Mouse (Mus musculus): ENCODE results near the gene Cobll1. TPM values are rescaled to one million over a fixed set of nuclear protein-coding genes. Genes with fewer than 3 reads are reported as not detected.
A peak's percentile ranks its signal among the peaks of the same experiment; 100 is the strongest.

The Cobll1 gene
- polyA plus RNA-seq, 1 experiment from 2014 or later, result 19.9 TPM

GRCm38 (mm10) chr2:65126141-65126783, 112.9 kb downstream of the Cobll1 start:
- ATAC-seq, result no peak
- 67% methylated on average over 12 of the region's 12 CpGs for WGBS
- H3K9me3 ChIP-seq, result no peaks in the 10 kb centered on the region
- H3K4me3 ChIP-seq (replicated peaks), result no peak overlapping the region
- H3K9ac ChIP-seq, result no peak overlapping the region
- no peak overlapping the region for H3K4me2 ChIP-seq (replicated peaks)
- 0 out of 2 replicates have a peak, but pooled peaks cover 2% of the 10 kb centered on the region for H3K4me1 ChIP-seq (replicated peaks)
- no peak overlapping the region for H3K27ac ChIP-seq
- no peaks in the 10 kb centered on the region for H3K27me3 ChIP-seq (replicated peaks)
- H3K36me3 ChIP-seq, result 0 out of 2 replicates have a peak, but pooled peaks cover 3% of the 10 kb centered on the region

- Histone ChIP-seq H3K4me2 (replicated peaks) (no peak overlapping the region), H3K27me3 (replicated peaks) (no peaks in the 10 kb centered on the region), H3K27ac (no peak overlapping the region), H3K9me3 (no peaks in the 10 kb centered on the region), H3K4me3 (replicated peaks) (no peak overlapping the region), H3K9ac (no peak overlapping the region), H3K4me1 (replicated peaks) (no peaks in the 10 kb centered on the region), H3K36me3 (0 out of 2 replicates have a peak, but pooled peaks cover 3% of the 10 kb centered on the region)
- 83% methylated on average over 3 of the region's 3 CpGs for WGBS
- no peak for ATAC-seq
Observed at GRCm38 (mm10) chr2:65123702-65124101, 115.5 kb downstream of the Cobll1 start.

DNA sequence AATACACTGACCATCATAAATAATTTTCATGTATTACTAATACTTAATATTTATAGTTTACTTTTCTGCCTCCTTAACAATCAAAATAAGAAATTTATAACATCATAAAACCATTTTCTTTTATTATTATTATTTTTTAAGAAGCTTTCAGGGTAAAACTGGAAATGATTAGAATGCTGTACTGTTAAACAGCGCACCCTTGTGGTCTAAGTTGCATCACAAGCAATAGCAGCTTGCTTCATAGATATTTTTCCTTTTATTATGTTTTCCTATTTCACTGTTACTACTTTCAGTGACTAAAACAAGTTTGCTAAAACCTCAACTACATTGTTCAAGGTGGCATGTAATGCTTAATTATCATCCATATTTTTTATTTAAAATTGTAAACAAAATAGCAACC, 117.8 kb downstream of the Cobll1 start:
- H3K27me3 ChIP-seq (replicated peaks), result no peaks in the 10 kb centered on the region
- no peaks in the 10 kb centered on the region for H3K4me1 ChIP-seq (replicated peaks)
- H3K4me3 ChIP-seq (replicated peaks), result no peak overlapping the region
- H3K36me3 ChIP-seq, result 0 out of 2 replicates have a peak, but pooled peaks cover 5% of the 10 kb centered on the region
- no peak overlapping the region for H3K9ac ChIP-seq
- no peaks in the 10 kb centered on the region for H3K9me3 ChIP-seq
- ATAC-seq, result no peak
- WGBS, result 2% methylated on average over 1 of the region's 1 CpGs
- H3K4me2 ChIP-seq (replicated peaks), result no peak overlapping the region
- H3K27ac ChIP-seq, result no peak overlapping the region

GRCm38 (mm10) chr2:65121012-65121411, 118.2 kb downstream of the Cobll1 start:
- ATAC-seq, result no peak
- Histone ChIP-seq H3K9ac (no peak overlapping the region), H3K36me3 (0 out of 2 replicates have a peak, but pooled peaks cover 5% of the 10 kb centered on the region), H3K27ac (no peak overlapping the region), H3K4me2 (replicated peaks) (no peak overlapping the region), H3K4me1 (replicated peaks) (no peaks in the 10 kb centered on the region), H3K27me3 (replicated peaks) (no peaks in the 10 kb centered on the region), H3K4me3 (replicated peaks) (no peak overlapping the region), H3K9me3 (no peaks in the 10 kb centered on the region)
- 75% methylated on average over 3 of the region's 3 CpGs for WGBS

- Histone ChIP-seq H3K27me3 (replicated peaks) (no peaks in the 10 kb centered on the region), H3K4me1 (replicated peaks) (no peaks in the 10 kb centered on the region), H3K36me3 (0 out of 2 replicates have a peak, but pooled peaks cover 2% of the 10 kb centered on the region), H3K27ac (no peak overlapping the region), H3K9ac (no peak overlapping the region), H3K4me3 (replicated peaks) (no peak overlapping the region), H3K4me2 (replicated peaks) (no peak overlapping the region), H3K9me3 (no peaks in the 10 kb centered on the region)
- WGBS, result 56% methylated on average over 2 of the region's 2 CpGs
- no peak for ATAC-seq
Observed at GRCm38 (mm10) chr2:65120112-65120511, 119.1 kb downstream of the Cobll1 start.

GRCm38 (mm10) chr2:65119667-65120066, 119.5 kb downstream of the Cobll1 start:
- Histone ChIP-seq H3K4me3 (replicated peaks) (no peak overlapping the region), H3K9ac (no peak overlapping the region), H3K36me3 (0 out of 2 replicates have a peak, but pooled peaks cover 2% of the 10 kb centered on the region), H3K4me2 (replicated peaks) (no peak overlapping the region), H3K27ac (no peak overlapping the region), H3K4me1 (replicated peaks) (no peaks in the 10 kb centered on the region), H3K27me3 (replicated peaks) (no peaks in the 10 kb centered on the region), H3K9me3 (no peaks in the 10 kb centered on the region)
- no peak for ATAC-seq
- 73% methylated on average over 8 of the region's 8 CpGs for WGBS

DNA sequence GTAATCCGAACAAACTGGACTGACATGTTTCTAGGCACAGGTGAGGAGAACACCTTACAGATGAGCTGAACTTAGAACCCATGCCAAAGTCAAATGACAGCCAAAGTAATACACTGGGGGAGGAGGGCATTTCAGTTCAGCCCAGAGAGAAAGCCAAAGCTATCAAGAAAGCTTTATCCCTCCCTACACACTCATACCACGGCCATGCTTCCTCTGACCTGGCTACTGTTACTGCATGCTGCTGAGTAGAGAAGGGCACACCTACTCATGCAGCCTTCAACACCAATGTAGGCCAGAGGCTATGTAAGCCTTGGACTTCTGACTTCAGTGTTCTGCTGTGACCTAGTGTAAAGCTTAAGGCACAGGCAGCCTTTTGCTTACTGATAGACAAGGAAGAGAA, 120.1 kb downstream of the Cobll1 start:
- 76% methylated on average over 2 of the region's 2 CpGs for WGBS

DNA sequence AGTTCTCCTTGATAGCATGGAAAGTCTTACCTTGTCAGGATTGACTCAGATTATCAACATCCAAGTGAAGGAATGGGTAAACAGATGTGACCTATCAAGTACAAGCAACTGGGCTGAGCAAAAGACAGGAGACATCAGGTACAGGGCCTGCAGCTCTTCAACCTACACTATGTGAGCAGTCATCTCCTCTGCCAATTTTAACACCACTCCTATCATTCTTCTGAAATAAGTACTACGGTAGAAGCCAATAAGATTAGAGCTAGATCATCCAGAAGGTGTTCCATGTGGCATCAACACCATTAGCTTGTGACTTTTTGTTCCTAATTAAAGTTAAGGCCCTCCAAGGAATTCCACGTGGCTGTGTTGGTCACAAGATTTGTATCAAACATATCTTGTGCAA, 121.3 kb downstream of the Cobll1 start:
- no peak overlapping the region for H3K4me2 ChIP-seq (replicated peaks)
- H3K9ac ChIP-seq, result no peak overlapping the region
- 85% methylated on average over 2 of the region's 2 CpGs for WGBS
- no peak overlapping the region for H3K27ac ChIP-seq
- H3K36me3 ChIP-seq, result 0 out of 2 replicates have a peak, but pooled peaks cover 2% of the 10 kb centered on the region
- no peaks in the 10 kb centered on the region for H3K27me3 ChIP-seq (replicated peaks)
- no peaks in the 10 kb centered on the region for H3K9me3 ChIP-seq
- no peak for ATAC-seq
- no peak overlapping the region for H3K4me3 ChIP-seq (replicated peaks)
- H3K4me1 ChIP-seq (replicated peaks), result no peaks in the 10 kb centered on the region

More for the DNA sequence above, 120.1 kb downstream of the Cobll1 start:
- no peak overlapping the region for H3K4me3 ChIP-seq (replicated peaks)
- H3K36me3 ChIP-seq, result 0 out of 2 replicates have a peak, but pooled peaks cover 2% of the 10 kb centered on the region
- H3K9me3 ChIP-seq, result no peaks in the 10 kb centered on the region
- H3K27ac ChIP-seq, result no peak overlapping the region
- H3K9ac ChIP-seq, result no peak overlapping the region
- H3K27me3 ChIP-seq (replicated peaks), result no peaks in the 10 kb centered on the region
- no peaks in the 10 kb centered on the region for H3K4me1 ChIP-seq (replicated peaks)
- ATAC-seq, result 0 out of 2 replicates have a peak, but pooled peaks have one; percentile 26
- no peak overlapping the region for H3K4me2 ChIP-seq (replicated peaks)

GRCm38 (mm10) chr2:65116428-65117125, 122.6 kb downstream of the Cobll1 start:
- no peaks in the 10 kb centered on the region for H3K27me3 ChIP-seq (replicated peaks)
- ATAC-seq, result peak; percentile 97
- WGBS, result 60% methylated on average over 2 of the region's 2 CpGs
- 0 out of 2 replicates have a peak, but pooled peaks cover 2% of the 10 kb centered on the region for H3K36me3 ChIP-seq
- H3K9ac ChIP-seq, result no peak overlapping the region
- no peak overlapping the region for H3K4me3 ChIP-seq (replicated peaks)
- no peaks in the 10 kb centered on the region for H3K9me3 ChIP-seq
- peak overlapping the region; percentile 57 for H3K27ac ChIP-seq
- peak overlapping the region; percentile 25 for H3K4me2 ChIP-seq (replicated peaks)
- H3K4me1 ChIP-seq (replicated peaks), result no peaks in the 10 kb centered on the region

DNA sequence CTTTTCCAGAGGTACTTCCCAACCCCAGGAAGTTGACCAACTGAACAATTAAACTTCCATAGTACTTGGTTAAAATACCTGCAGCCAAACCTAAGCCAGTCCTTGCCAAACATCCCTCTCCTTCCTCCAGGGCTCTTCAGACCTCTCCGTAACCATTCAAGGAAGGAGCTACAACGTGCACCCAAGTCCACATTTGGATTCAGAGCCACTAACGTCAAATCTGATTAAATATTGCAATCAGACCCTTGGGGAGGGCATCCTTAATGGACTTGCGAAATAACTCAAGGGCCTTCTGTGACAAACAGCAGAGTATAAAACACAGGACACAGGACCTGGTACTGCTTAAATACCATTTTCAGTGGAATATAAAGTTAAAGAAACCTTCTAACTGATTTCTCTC, 126.0 kb downstream of the Cobll1 start:
- Histone ChIP-seq H3K4me3 (replicated peaks) (no peak overlapping the region), H3K4me1 (replicated peaks) (no peaks in the 10 kb centered on the region), H3K4me2 (replicated peaks) (no peak overlapping the region), H3K9me3 (no peaks in the 10 kb centered on the region), H3K27me3 (replicated peaks) (no peaks in the 10 kb centered on the region), H3K9ac (no peak overlapping the region), H3K27ac (no peak overlapping the region), H3K36me3 (0 out of 2 replicates have a peak, but pooled peaks cover 2% of the 10 kb centered on the region)
- ATAC-seq, result no peak
- 78% methylated on average over 4 of the region's 4 CpGs for WGBS

DNA sequence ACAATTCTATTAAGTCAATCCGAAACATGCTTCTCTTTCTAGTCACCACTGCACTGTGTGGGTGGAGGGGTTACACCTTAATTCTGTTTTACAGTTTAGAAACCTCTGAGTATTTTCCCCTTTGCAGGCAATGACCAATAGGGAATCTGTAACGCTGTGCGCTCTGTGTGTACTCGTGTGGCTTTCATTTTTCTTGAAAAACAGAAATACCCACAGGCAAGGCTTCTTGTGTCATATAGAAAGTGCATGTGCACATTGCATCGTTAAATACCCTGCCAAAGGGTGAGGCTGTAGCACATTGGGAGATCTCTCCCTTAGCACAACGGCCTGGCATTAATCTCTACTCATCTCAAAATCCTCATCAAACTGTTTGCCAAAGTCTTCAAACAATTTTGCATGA, 134.6 kb downstream of the Cobll1 start:
- H3K4me2 ChIP-seq (replicated peaks), result no peak overlapping the region
- no peaks in the 10 kb centered on the region for H3K9me3 ChIP-seq
- ATAC-seq, result no peak
- H3K36me3 ChIP-seq, result no peaks in the 10 kb centered on the region; the same call in 1 of the 2 replicates
- H3K27me3 ChIP-seq (replicated peaks), result no peaks in the 10 kb centered on the region
- no peak overlapping the region for H3K9ac ChIP-seq
- H3K4me1 ChIP-seq (replicated peaks), result no peaks in the 10 kb centered on the region
- H3K27ac ChIP-seq, result no peak overlapping the region
- no peak overlapping the region for H3K4me3 ChIP-seq (replicated peaks)
- WGBS, result 91% methylated on average over 6 of the region's 6 CpGs

DNA sequence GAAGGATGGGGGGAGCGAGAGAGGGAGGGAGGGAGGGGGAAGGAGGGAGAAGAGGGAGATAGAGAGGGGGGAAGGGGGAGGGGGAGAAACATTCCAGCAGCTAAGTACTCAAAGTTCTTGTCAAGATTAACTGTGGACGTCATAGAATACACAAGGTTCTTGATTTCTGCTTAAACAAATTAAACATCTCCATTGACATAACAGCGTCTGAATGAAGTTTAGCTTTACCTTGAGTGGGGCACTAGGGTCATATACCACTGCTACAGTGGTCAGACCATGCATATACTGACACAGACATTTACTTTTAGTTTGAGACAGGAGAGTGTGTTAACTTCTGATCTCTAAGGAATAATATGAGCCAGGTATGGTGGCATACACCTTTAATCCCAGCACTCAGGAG, 135.4 kb downstream of the Cobll1 start:
- ATAC-seq, result no peak
- no peak overlapping the region for H3K27ac ChIP-seq

More for the DNA sequence above, 135.4 kb downstream of the Cobll1 start:
- 46% methylated on average over 3 of the region's 3 CpGs for WGBS
- Histone ChIP-seq H3K9ac (no peak overlapping the region), H3K4me2 (replicated peaks) (no peak overlapping the region), H3K36me3 (no peaks in the 10 kb centered on the region; the same call in 1 of the 2 replicates), H3K4me1 (replicated peaks) (no peaks in the 10 kb centered on the region), H3K27me3 (replicated peaks) (no peaks in the 10 kb centered on the region), H3K9me3 (no peaks in the 10 kb centered on the region), H3K4me3 (replicated peaks) (no peak overlapping the region)
